Mouse (Mus musculus): Measurements from ENCODE around the gene Atf4.

The Atf4 gene

DNA sequence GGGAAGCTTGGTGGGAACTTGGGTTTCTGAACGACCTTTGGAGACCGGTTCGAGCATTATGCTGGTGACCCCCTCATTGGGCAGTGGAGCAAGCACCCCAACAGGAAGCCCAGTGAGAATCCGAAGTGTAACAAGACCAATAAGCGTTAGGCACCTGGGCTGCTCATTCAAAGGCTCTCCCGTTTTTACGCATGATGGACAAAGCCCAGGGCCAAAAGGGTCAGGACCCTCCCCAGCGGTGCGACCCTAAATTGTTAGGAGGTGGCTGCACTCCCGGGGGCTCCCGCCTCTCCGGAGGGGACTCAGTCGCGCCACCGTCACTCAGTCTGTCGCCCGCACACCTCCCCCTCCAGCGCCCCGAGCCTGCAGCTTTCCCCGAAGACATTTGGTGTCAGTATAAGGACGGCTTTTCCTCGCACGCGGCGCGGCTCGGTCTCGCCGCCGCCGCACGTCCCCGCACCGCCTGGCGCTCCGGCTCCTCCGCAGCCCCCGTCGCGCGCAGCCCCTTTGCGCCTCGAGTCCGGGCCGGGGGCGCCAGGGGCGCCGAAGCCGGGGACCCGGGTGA is 31.9 kb downstream of the Atf4 start, which contains the start of gene Cacna1i:
Cacna1i (plus strand) TSS at position 388 of the 565 bp plus-strand sequence.
- no peak for DNase-seq (ENCODE audit: low spot score)

- no peak for DNase-seq (ENCODE audit: low spot score)
Observed at GRCm38 (mm10) chr15:80288036-80288435, 33.1 kb downstream of the Atf4 start.

DNA sequence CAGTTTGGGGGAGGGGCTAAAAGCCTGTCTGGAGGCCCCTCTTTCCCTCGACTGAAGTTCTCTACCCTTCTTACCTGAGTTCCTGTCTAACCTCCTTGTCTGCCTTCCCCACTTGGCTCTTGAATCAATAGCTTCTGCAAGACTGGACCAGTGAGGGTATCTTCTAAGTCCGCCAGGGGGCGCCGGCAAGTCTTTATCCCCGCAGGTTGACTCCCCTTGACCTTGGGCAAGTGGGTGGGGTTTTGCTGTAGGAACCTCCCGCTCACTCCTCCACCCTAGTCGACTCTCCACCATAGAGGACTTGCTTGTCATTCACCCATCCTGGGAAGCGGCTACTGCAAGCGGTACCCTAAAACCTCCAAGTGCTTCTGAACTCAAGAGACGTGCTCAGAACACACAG is 34.5 kb downstream of the Atf4 start:
- peak; percentile 71 for DNase-seq (ENCODE audit: low spot score)

GRCm38 (mm10) chr15:80297146-80297545 is 42.2 kb downstream of the Atf4 start:
- DNase-seq (ENCODE audit: low spot score), result no peak

DNA sequence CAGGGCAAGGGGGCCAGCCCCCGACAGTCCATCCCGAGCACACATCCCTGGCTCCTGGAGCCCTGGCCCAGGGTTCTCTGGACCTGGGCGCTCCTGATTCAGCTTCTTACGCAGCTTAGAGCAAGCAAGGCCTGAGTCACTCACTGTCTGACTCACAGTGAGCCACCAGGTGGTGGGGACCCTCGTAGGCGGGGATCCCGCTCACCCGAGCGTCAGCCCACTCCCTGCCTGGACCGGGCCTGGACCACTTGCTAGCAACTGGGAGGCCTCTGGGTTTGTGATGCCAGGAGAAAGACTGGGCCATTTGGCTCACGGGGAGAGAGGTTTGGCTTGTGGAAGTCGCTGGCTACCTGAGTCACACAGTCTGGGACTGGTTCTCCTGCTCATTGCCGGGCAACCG is 48.8 kb downstream of the Atf4 start:
- DNase-seq (ENCODE audit: low spot score), result no peak

DNA sequence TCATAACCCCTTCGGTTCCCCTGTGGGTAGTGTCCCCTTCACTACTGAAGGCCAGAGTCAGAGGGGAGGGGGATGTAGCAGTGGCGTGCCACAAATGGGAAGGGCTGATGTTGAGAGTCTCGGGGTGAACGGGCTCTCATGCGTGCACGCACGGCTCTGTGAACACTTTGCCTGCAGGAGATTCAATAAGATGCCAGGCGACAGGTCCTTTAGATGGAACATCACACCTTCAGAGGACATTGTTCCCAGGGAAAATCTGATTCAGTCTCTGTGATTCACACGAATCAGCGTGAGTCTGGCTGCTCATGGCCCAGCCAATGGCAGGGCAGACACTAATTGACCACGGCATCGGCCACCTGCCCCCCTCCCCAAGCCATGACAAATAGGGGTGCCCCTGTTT is 49.2 kb downstream of the Atf4 start:
- no peak for DNase-seq (ENCODE audit: low spot score)

GRCm38 (mm10) chr15:80306146-80306545 is 51.2 kb downstream of the Atf4 start:
- DNase-seq (ENCODE audit: low spot score), result no peak

Data from lung, postnatal 25 days (tissue).